Mouse (Mus musculus) testis, adult 2 months (tissue): ENCODE data around the gene Pkmyt1. TPM values are rescaled to one million over a fixed set of nuclear protein-coding genes. Genes with fewer than 3 reads are reported as not detected.

Experiments used
- H3K27ac ChIP-seq: fragments of 200-500 bp; 2 replicates; pipeline ENCODE4 v1.5.1; 2012; ENCODE audit warnings: low read depth, low read length; ENCODE audit not compliant: control insufficient read depth, insufficient read depth
- H3K27me3 ChIP-seq: fragments of 200-500 bp; 2 replicates; pipeline ENCODE4 v1.6.1; 2012; ENCODE audit warnings: mild to moderate bottlenecking, low read length, moderate library complexity; ENCODE audit not compliant: control insufficient read depth, insufficient read depth
- H3K36me3 ChIP-seq: fragments of 200-500 bp; 2 replicates; pipeline ENCODE4 v1.6.1; 2012; ENCODE audit warnings: mild to moderate bottlenecking, low read length; ENCODE audit not compliant: control insufficient read depth, insufficient read depth
- H3K4me1 ChIP-seq: fragments of 200-500 bp; 2 replicates; pipeline ENCODE4 v1.6.1; 2012; ENCODE audit warnings: low read length; ENCODE audit not compliant: control insufficient read depth, insufficient read depth
- H3K4me3 ChIP-seq: fragments of 200-500 bp; 2 replicates; pipeline ENCODE4 v1.5.1; 2012; ENCODE audit warnings: low read depth, mild to moderate bottlenecking, low read length, moderate library complexity, mixed read lengths; ENCODE audit not compliant: control insufficient read depth
- CTCF ChIP-seq: fragments of 200-500 bp; IDR thresholded peaks from 2 replicates; pipeline ENCODE4 v1.5.1; 2012; ENCODE audit warnings: low read depth, mild to moderate bottlenecking, inconsistent platforms, low read length, moderate library complexity; ENCODE audit not compliant: control insufficient read depth, insufficient read depth, insufficient replicate concordance
- POLR2A ChIP-seq: fragments of 200-500 bp; IDR thresholded peaks from 2 replicates; pipeline ENCODE4 v1.6.1; 2012; ENCODE audit warnings: low read depth, mild to moderate bottlenecking, inconsistent platforms, low read length, moderate library complexity; ENCODE audit not compliant: control insufficient read depth
- polyA plus RNA-seq: library from polyadenylated mRNA; depleted of rRNA; stranded (reverse); fragments of >200 nt; gene quantifications from 2 replicates; pipeline ENCODE4 v1.2.3, GENCODE M21; 2012

The Pkmyt1 gene
- polyA plus RNA-seq, 1 experiment = 88.6 TPM

- peak overlapping the region; percentile 94 for H3K4me3 ChIP-seq
- TF ChIP-seq CTCF (no peak), POLR2A (no peak)
- no peaks in the 10 kb centered on the region for H3K27me3 ChIP-seq
- H3K36me3 ChIP-seq = no peaks in the 10 kb centered on the region
- H3K4me1 ChIP-seq = peaks cover 16% of the 10 kb centered on the region
- peak overlapping the region; percentile 29 for H3K27ac ChIP-seq
Observed at GRCm38 (mm10) chr17:23726758-23727142, 614 bp downstream of the Pkmyt1 start.

GRCm38 (mm10) chr17:23730441-23730840 is 4.3 kb downstream of the Pkmyt1 start:
- no peak for TF ChIP-seq CTCF
- TF ChIP-seq POLR2A = no peak
- H3K27ac ChIP-seq = no peak overlapping the region
- peaks cover 5% of the 10 kb centered on the region for H3K4me1 ChIP-seq
- H3K4me3 ChIP-seq = no peak overlapping the region
- no peaks in the 10 kb centered on the region for H3K27me3 ChIP-seq
- no peaks in the 10 kb centered on the region; the same call in 1 of the 2 replicates for H3K36me3 ChIP-seq

- H3K4me1 ChIP-seq = peaks cover under 1% of the 10 kb centered on the region; the same call in 1 of the 2 replicates
- no peak overlapping the region for H3K27ac ChIP-seq
- TF ChIP-seq POLR2A (no peak), CTCF (no peak)
- no peaks in the 10 kb centered on the region for H3K27me3 ChIP-seq
- H3K4me3 ChIP-seq = no peak overlapping the region; the same call in 1 of the 2 replicates
- H3K36me3 ChIP-seq = no peaks in the 10 kb centered on the region; the same call in 1 of the 2 replicates
Observed at GRCm38 (mm10) chr17:23734341-23734740, 8.2 kb downstream of the Pkmyt1 start.

GRCm38 (mm10) chr17:23737493-23738445 is 11.6 kb downstream of the Pkmyt1 start:
- H3K27ac ChIP-seq = no peak overlapping the region
- TF ChIP-seq CTCF (no peak), POLR2A (no peak)
- H3K27me3 ChIP-seq = 0 out of 2 replicates have a peak, but pooled peaks cover 4% of the 10 kb centered on the region
- H3K4me1 ChIP-seq = peaks cover 24% of the 10 kb centered on the region
- H3K36me3 ChIP-seq = no peaks in the 10 kb centered on the region
- no peak overlapping the region for H3K4me3 ChIP-seq

- 0 out of 2 replicates have a peak, but pooled peaks cover 4% of the 10 kb centered on the region for H3K27me3 ChIP-seq
- no peaks in the 10 kb centered on the region for H3K36me3 ChIP-seq
- no peak overlapping the region for H3K27ac ChIP-seq
- peaks cover 28% of the 10 kb centered on the region for H3K4me1 ChIP-seq
- TF ChIP-seq CTCF (no peak), POLR2A (no peak)
- no peak overlapping the region for H3K4me3 ChIP-seq
Observed at GRCm38 (mm10) chr17:23738836-23739201, 12.7 kb downstream of the Pkmyt1 start.

- TF ChIP-seq CTCF (no peak), POLR2A (no peak)
Observed at GRCm38 (mm10) chr17:23739202-23740135, 13.3 kb downstream of the Pkmyt1 start.

GRCm38 (mm10) chr17:23740136-23740584 is 14.0 kb downstream of the Pkmyt1 start:
- no peak for TF ChIP-seq POLR2A
- no peak for TF ChIP-seq CTCF
- H3K4me1 ChIP-seq = peaks cover 31% of the 10 kb centered on the region
- H3K36me3 ChIP-seq = no peaks in the 10 kb centered on the region
- peak overlapping the region; percentile 74 for H3K4me3 ChIP-seq
- no peak overlapping the region for H3K27ac ChIP-seq
- 0 out of 2 replicates have a peak, but pooled peaks cover 4% of the 10 kb centered on the region for H3K27me3 ChIP-seq

More at GRCm38 (mm10) chr17:23739202-23740135, 13.3 kb downstream of the Pkmyt1 start:
- Histone ChIP-seq H3K4me3 (peak overlapping the region; percentile 74), H3K4me1 (peaks cover 28% of the 10 kb centered on the region), H3K36me3 (no peaks in the 10 kb centered on the region), H3K27ac (no peak overlapping the region), H3K27me3 (0 out of 2 replicates have a peak, but pooled peaks cover 4% of the 10 kb centered on the region)
